Mouse (Mus musculus): Measurements from ENCODE around the gene Dld.

GRCm38 (mm10) chr12:31366428-31366827 is 15.2 kb upstream of the Dld start:
- no peak for TF ChIP-seq CTCF (IDR thresholded peaks at IDR 0.05; ENCODE audit: low read depth)
- no peak for TF ChIP-seq EP300 (IDR thresholded peaks at IDR 0.05; ENCODE audit: low read depth)

All from liver, postnatal 0 days (tissue).